Mouse (Mus musculus) intestine, embryonic 16.5 days (tissue): ENCODE measurements at regions not wholly inside any gene's neighbourhood (a gene's known extent, or its start where the extent isn't known, plus 50 kb on each side); places are given as distances from the start of the nearest gene placed in this dataset.
"Not testable (repeated sequence)": the region's sequence is repeated elsewhere in the genome, so short reads cannot be mapped to it uniquely, and the experiment has no call there.

Source experiments
- ATAC-seq: fragments of 200-750 bp; cut with Nextera tagmentation; 2 replicates; pipeline ENCODE4 v1.8.0; 2017; ENCODE audit warnings: moderate TSS enrichment, moderate library complexity
- H3K27ac ChIP-seq: fragments of 300-500 bp; sonication (generic); 2 replicates; pipeline ENCODE4 v1.5.1; 2014; ENCODE audit warnings: mild to moderate bottlenecking, low read length
- H3K27me3 ChIP-seq: fragments of 300-500 bp; sonication (generic); replicated peaks from 2 replicates; pipeline ENCODE4 v1.6.1; 2014; ENCODE audit warnings: low read length, control low read depth, mixed read lengths; ENCODE audit not compliant: control insufficient read depth, insufficient read depth
- H3K36me3 ChIP-seq: fragments of 300-500 bp; sonication (generic); 2 replicates; pipeline ENCODE4 v1.6.1; 2014; ENCODE audit warnings: low read length, control low read depth; ENCODE audit not compliant: control insufficient read depth, insufficient read depth
- H3K4me1 ChIP-seq: fragments of 300-500 bp; sonication (generic); 2 replicates; pipeline ENCODE4 v1.6.1; 2014; ENCODE audit warnings: low read length, control low read depth, mixed read lengths; ENCODE audit not compliant: control insufficient read depth, insufficient read depth
- H3K4me2 ChIP-seq: fragments of 300-500 bp; sonication (generic); 2 replicates; pipeline ENCODE4 v1.6.1; 2014; ENCODE audit warnings: low read depth, low read length, control low read depth
- H3K4me3 ChIP-seq: fragments of 300-500 bp; sonication (generic); 2 replicates; pipeline ENCODE4 v1.5.1; 2014; ENCODE audit warnings: mild to moderate bottlenecking, low read length
- H3K9ac ChIP-seq: fragments of 300-500 bp; sonication (generic); 2 replicates; pipeline ENCODE4 v1.6.1; 2014; ENCODE audit warnings: low read depth, low read length
- H3K9me3 ChIP-seq: fragments of 300-500 bp; sonication (generic); 2 replicates; pipeline ENCODE4 v1.6.1; 2016; ENCODE audit warnings: low read length, control low read depth; ENCODE audit not compliant: control insufficient read depth
- WGBS: fragments of 180-500 bp; shearing (Covaris S2); extraction: QIAGEN DNeasy Blood & Tissue Kit; methylation state at CpG from one replicate; pipeline ENCODE4 v1.1.7; 2014; 5-methylcytosine and 5-hydroxymethylcytosine counted together

DNA sequence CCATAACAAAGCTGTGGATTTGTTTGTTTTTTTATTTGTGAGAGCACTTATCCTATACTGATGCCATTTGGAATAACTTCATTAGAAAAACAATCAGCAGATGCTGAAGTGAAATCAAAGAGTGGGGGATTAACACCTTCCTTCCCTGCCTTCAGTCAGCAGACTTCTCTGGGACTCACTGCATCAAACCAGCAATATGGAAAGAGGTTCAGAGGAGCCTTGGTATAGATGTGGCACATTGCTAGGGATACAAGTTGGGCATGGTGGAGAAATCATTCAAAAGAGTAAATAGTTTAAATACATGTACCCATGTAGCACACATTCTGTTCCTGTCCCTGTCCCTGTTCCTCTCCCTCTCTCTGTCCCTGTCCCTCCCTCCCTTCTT, 364.0 kb upstream of the Rgs18 start:
- no peaks in the 10 kb centered on the region for H3K27me3 ChIP-seq
- H3K27ac ChIP-seq: no peak overlapping the region
- H3K36me3 ChIP-seq: no peaks in the 10 kb centered on the region
- H3K9ac ChIP-seq: no peak overlapping the region
- no peak overlapping the region for H3K4me2 ChIP-seq
- no peak; the same call in 1 of the 2 replicates for ATAC-seq
- H3K4me1 ChIP-seq: no peaks in the 10 kb centered on the region
- no peaks in the 10 kb centered on the region for H3K9me3 ChIP-seq
- no peak overlapping the region for H3K4me3 ChIP-seq

DNA sequence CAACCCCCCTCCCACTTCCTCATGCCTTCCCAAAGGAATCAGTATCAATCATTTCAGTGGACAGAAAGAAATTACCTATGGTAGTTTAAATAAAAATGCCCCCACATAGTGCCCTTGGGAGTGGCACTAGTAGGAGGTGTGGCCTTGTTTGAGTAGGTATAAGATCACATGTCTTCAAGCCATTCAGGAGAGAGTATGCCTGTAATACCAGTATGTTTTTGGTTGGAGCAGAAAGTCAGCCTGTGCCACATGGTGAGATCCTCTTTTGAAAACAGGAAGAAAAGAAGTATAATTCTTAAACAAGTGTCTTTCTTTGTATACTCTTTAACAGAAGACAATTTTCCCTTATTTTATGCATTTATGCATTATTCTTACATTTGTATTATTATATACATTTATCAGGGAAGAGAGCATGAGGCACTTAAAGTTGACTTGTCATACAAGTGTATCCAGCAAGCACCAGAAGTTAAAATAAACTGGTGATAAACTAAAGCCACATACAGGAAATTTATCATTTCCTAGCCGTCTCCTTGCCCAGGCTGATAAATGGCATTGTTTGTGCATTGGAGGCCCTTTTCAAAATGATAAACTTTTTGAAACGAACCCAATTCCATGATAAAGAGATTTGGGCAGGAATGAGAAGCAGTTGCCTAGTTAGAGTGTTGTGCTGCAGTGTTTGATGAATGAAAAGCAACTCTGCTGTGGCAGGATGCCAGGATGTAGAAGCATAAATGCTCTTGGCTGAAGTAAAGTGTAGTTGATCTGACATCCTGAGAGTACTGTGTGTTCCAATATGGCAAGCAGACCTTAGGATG, 363.4 kb upstream of the Rgs18 start:
- H3K27me3 ChIP-seq: no peaks in the 10 kb centered on the region
- H3K36me3 ChIP-seq: no peaks in the 10 kb centered on the region
- peak; percentile 66 for ATAC-seq
- H3K9me3 ChIP-seq: no peaks in the 10 kb centered on the region
- no peak overlapping the region for H3K4me3 ChIP-seq
- no peak overlapping the region for H3K27ac ChIP-seq
- no peaks in the 10 kb centered on the region for H3K4me1 ChIP-seq
- H3K4me2 ChIP-seq: no peak overlapping the region
- WGBS: 17% methylated on average over 2 of the region's 2 CpGs
- H3K9ac ChIP-seq: no peak overlapping the region

DNA sequence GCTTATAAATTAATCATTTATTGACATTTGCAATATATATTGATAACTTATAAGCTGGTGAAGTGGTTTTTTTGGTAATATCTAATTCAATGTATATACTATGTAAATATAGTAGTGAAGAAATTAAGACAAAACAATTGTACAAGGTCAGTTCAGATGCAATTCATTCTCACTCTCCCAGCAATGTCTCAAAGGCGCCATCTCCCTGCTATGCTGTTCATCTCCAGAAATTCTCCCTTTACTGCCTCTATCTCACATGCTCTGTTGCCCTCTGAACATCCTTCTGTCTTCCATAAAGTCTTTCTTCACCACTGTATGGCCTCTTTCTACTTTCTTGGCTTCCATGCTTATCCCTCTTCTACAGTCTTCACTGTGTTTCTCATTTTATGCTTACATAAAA, 355.8 kb upstream of the Rgs18 start:
- no peak overlapping the region for H3K4me2 ChIP-seq
- H3K27me3 ChIP-seq: no peaks in the 10 kb centered on the region
- no peak overlapping the region for H3K27ac ChIP-seq
- ATAC-seq: no peak
- H3K4me3 ChIP-seq: no peak overlapping the region
- no peaks in the 10 kb centered on the region for H3K9me3 ChIP-seq
- 62% methylated on average over 1 of the region's 1 CpGs for WGBS
- H3K36me3 ChIP-seq: no peaks in the 10 kb centered on the region
- H3K4me1 ChIP-seq: no peaks in the 10 kb centered on the region
- H3K9ac ChIP-seq: no peak overlapping the region

DNA sequence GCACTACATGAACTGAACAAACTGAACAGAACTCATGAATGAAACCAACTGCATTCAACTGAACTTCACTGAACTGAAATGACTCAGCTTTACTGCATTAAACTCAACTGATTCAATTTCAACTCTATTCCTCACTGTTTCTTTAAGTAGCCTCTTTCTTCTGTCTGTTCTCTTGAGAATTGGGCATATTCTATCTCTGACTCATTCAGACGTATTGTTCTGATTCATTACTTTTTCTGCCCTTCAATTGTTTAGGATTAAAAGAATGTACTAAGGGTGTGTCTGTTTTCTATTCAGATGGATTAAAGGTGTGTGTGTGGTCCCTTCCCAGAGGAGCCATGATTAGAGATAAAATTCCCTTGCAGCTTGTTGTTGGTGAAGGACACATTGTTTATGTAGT, 337.9 kb upstream of the Rgs18 start:
- no peak overlapping the region for H3K27ac ChIP-seq
- no peak overlapping the region for H3K4me2 ChIP-seq
- no peaks in the 10 kb centered on the region for H3K27me3 ChIP-seq
- no peaks in the 10 kb centered on the region for H3K36me3 ChIP-seq
- ATAC-seq: no peak
- no peak overlapping the region for H3K4me3 ChIP-seq
- no peaks in the 10 kb centered on the region for H3K9me3 ChIP-seq
- H3K4me1 ChIP-seq: no peaks in the 10 kb centered on the region
- WGBS: 67% methylated on average over 1 of the region's 1 CpGs
- H3K9ac ChIP-seq: no peak overlapping the region

DNA sequence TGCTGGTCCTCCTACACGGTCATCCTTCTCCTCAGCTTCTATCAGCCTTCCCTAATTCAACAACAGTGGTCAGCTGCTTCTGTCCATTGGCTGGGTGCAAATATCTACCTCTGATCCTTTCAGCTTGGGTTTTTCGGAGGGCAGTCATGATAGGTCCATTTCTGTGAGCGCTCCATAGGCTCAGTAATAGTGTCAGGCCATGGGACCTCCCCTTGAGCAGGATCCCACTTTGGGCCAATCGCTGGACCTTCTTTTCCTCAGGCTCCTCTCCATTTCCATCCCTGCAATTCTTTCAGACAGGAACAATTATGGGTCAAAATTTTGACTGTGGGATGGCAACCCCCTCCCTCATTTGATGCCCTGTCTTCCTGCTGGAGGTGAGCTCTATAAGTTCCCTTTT, 331.5 kb upstream of the Rgs18 start:
- H3K4me3 ChIP-seq, H3K9me3 ChIP-seq, H3K4me2 ChIP-seq, H3K4me1 ChIP-seq, H3K36me3 ChIP-seq, H3K9ac ChIP-seq, H3K27me3 ChIP-seq, H3K27ac ChIP-seq, ATAC-seq: not testable (repeated sequence)
- WGBS: 84% methylated on average over 4 of the region's 4 CpGs

DNA sequence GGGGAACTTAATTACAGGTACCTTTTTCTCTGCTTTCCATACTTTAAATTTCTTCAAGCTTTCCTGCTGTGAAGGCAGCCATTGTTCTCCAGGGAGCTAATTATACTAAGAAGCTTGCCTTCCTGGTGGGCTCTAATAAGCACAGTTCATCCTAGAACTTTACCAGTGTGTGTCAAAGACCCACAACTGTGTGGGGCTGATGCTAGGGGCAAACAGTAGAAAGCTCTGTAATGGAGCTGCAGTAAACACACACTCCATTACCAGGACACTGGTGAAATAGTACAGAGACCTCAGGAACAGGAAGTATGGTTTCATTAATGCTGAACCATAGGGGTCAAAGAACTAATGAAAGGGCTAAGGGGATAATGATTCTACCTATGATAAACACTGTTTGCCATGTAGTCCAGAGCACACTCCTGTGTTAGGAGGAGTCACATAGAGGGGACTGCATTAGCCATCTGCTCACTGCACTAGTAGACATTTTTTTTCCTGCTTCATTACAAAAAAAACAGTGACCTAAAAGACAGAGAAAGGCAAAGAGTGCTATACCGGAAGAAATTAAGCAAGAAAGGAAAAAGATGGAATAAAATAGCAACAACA, 290.1 kb upstream of the Rgs18 start:
- H3K9ac ChIP-seq: no peak overlapping the region
- H3K4me3 ChIP-seq: no peak overlapping the region
- no peaks in the 10 kb centered on the region for H3K4me1 ChIP-seq
- no peak overlapping the region for H3K27ac ChIP-seq
- no peaks in the 10 kb centered on the region for H3K9me3 ChIP-seq
- no peak for ATAC-seq
- no peaks in the 10 kb centered on the region for H3K27me3 ChIP-seq
- no peak overlapping the region for H3K4me2 ChIP-seq
- no peaks in the 10 kb centered on the region for H3K36me3 ChIP-seq
- 63% methylated on average over 1 of the region's 1 CpGs for WGBS

DNA sequence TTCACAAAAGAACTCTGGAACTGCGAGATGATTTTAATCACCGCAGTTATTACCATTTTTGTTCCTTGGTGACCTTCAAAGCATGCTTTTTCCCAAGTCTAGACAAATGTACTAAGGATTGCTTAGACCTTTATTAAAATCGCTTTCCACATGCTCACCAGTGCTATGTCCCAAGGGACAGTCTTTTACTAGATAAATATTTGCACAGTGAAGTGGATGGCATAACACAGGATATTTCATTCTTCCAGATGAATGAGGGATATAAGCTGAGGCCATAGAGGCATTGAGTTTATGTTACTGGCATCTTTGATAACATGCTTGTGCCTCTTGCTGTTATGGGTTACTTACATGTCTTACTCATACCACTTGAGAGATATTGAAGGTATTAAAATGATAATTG, 289.1 kb upstream of the Rgs18 start:
- Histone ChIP-seq H3K9me3 (no peaks in the 10 kb centered on the region), H3K36me3 (no peaks in the 10 kb centered on the region), H3K27ac (no peak overlapping the region), H3K4me1 (no peaks in the 10 kb centered on the region), H3K9ac (no peak overlapping the region), H3K27me3 (no peaks in the 10 kb centered on the region), H3K4me2 (no peak overlapping the region), H3K4me3 (no peak overlapping the region)
- 67% methylated on average over 3 of the region's 3 CpGs for WGBS
- no peak for ATAC-seq

DNA sequence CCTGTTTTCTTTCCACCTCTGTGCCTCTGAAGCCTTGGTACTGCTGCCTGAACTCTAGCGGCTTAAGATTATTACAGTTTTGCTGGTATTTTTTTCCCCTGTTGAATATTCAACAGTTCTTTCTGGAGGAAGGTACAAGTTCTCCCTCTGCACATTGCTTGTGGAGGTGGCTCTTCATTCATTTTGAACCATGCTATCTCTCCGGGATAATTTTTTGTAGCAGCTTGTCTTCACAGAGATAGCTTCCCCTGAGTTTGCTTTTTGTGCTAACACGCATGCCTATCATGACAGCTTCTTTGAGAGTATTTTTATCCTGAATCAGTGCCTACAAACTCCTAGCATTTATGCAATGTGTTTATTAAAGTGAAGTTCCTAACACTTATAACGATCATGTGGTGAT, 240.4 kb upstream of the Rgs18 start:
- Histone ChIP-seq H3K9ac (no peak overlapping the region), H3K27ac (no peak overlapping the region), H3K4me3 (no peak overlapping the region), H3K9me3 (no peaks in the 10 kb centered on the region), H3K36me3 (no peaks in the 10 kb centered on the region), H3K4me1 (no peaks in the 10 kb centered on the region), H3K27me3 (no peaks in the 10 kb centered on the region), H3K4me2 (no peak overlapping the region)
- WGBS: 79% methylated on average over 4 of the region's 4 CpGs
- ATAC-seq: no peak

DNA sequence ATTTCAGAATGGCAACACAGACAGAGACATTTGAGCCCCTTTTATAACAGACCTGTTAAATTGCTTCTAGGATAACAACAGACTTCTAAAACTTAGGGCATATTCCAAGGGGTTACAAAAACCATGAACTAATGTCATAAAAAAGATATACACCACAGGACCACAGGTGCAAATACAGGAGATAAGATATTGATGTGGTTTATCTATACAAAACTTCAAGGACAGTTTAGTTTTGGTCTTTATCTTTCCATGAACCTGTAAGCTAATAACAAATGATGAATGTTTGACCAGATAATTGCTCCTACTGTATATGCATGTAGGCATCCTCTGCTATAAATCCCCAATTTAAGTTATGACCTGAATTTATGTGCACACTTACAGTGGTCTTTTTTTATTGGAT, 235.6 kb upstream of the Rgs18 start:
- Histone ChIP-seq H3K9ac (no peak overlapping the region), H3K4me3 (no peak overlapping the region), H3K27me3 (no peaks in the 10 kb centered on the region), H3K9me3 (no peaks in the 10 kb centered on the region), H3K4me1 (no peaks in the 10 kb centered on the region), H3K4me2 (no peak overlapping the region), H3K27ac (no peak overlapping the region), H3K36me3 (no peaks in the 10 kb centered on the region)
- no peak for ATAC-seq

DNA sequence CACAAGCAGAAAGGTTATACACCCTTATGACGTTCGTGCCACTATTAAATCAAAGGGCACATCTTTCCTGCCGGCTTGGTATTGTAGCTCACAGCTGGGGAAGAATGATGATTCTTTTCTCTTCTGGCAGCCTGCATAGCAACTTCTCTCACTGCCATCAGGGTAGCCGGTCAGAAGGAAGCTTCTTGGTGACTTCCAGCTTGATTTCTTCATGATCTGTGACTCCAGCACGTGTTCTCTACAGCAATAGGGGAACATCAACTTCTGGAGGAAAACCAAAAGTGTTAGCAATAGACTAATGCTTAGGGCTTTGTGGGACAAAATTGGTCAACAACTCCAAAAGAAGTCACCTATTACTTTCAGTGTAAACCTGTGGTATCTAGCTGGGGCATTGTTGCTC, 202.9 kb upstream of the Rgs18 start:
- no peak overlapping the region for H3K4me3 ChIP-seq
- no peaks in the 10 kb centered on the region for H3K4me1 ChIP-seq
- H3K9me3 ChIP-seq: no peaks in the 10 kb centered on the region
- H3K27ac ChIP-seq: no peak overlapping the region
- H3K9ac ChIP-seq: no peak overlapping the region
- 55% methylated on average over 5 of the region's 5 CpGs for WGBS
- no peaks in the 10 kb centered on the region for H3K36me3 ChIP-seq
- no peaks in the 10 kb centered on the region for H3K27me3 ChIP-seq
- H3K4me2 ChIP-seq: no peak overlapping the region
- no peak for ATAC-seq
